Mouse (Mus musculus) liver, embryonic 11.5 days (tissue): ENCODE data around the gene Foxr2. TPM values are rescaled to one million over a fixed set of nuclear protein-coding genes. Genes with fewer than 3 reads are reported as not detected.

Source experiments
- ATAC-seq: fragments of 200-750 bp; cut with Nextera tagmentation; replicated peaks from 2 replicates; pipeline ENCODE4 v1.8.0; 2017; ENCODE audit warnings: moderate number of reproducible peaks, mild to moderate bottlenecking, moderate TSS enrichment, moderate library complexity; ENCODE audit not compliant: low FRiP score
- DNase-seq: peaks from one replicate; pipeline ENCODE4 v3.0.0-alpha.2; 2017; ENCODE audit warnings: low spot score
- H3K27ac ChIP-seq: fragments of 300-500 bp; sonication (generic); 2 replicates; pipeline ENCODE4 v1.5.1; 2014; ENCODE audit warnings: mild to moderate bottlenecking, low read depth, low read length, control low read depth
- H3K27me3 ChIP-seq: fragments of 300-500 bp; sonication (generic); replicated peaks from 2 replicates; pipeline ENCODE4 v1.6.1; 2014; ENCODE audit warnings: low read length, mixed read lengths; ENCODE audit not compliant: control insufficient read depth, insufficient read depth
- H3K36me3 ChIP-seq: fragments of 300-500 bp; sonication (generic); 2 replicates; pipeline ENCODE4 v1.6.1; 2014; ENCODE audit warnings: mild to moderate bottlenecking, low read length, moderate library complexity, mixed read lengths; ENCODE audit not compliant: control insufficient read depth, insufficient read depth
- H3K4me1 ChIP-seq: fragments of 300-500 bp; sonication (generic); replicated peaks from 2 replicates; pipeline ENCODE4 v1.6.1; 2014; ENCODE audit warnings: low read length, mixed read lengths; ENCODE audit not compliant: control insufficient read depth, insufficient read depth
- H3K4me2 ChIP-seq: fragments of 300-500 bp; sonication (generic); 2 replicates; pipeline ENCODE4 v1.6.1; 2014; ENCODE audit warnings: mild to moderate bottlenecking, control low read depth, moderate library complexity
- H3K4me3 ChIP-seq: fragments of 300-500 bp; sonication (generic); 2 replicates; pipeline ENCODE4 v1.5.1; 2014; ENCODE audit warnings: low read depth, low read length, control low read depth
- H3K9ac ChIP-seq: fragments of 300-500 bp; sonication (generic); 2 replicates; pipeline ENCODE4 v1.6.1; 2014; ENCODE audit warnings: low read depth, low read length, control low read depth
- H3K9me3 ChIP-seq: fragments of 300-500 bp; sonication (generic); 2 replicates; pipeline ENCODE4 v1.6.1; 2016; ENCODE audit warnings: low read length, inconsistent platforms, mixed read lengths; ENCODE audit not compliant: control insufficient read depth
- WGBS: fragments of 180-500 bp; shearing (Covaris S2); extraction: QIAGEN DNeasy Blood & Tissue Kit; methylation state at CpG from one replicate; pipeline ENCODE4 v1.1.7; 2014; 5-methylcytosine and 5-hydroxymethylcytosine counted together
- polyA plus RNA-seq: library from polyadenylated mRNA; unstranded; fragments of >200 nt; fragmentation: Nextera tagmentation; extraction: Ambion mirVana; gene quantifications from 2 replicates; pipeline ENCODE4 v1.2.1, GENCODE M21; 2014

The Foxr2 gene
- polyA plus RNA-seq: not detected in 2 replicates

DNA sequence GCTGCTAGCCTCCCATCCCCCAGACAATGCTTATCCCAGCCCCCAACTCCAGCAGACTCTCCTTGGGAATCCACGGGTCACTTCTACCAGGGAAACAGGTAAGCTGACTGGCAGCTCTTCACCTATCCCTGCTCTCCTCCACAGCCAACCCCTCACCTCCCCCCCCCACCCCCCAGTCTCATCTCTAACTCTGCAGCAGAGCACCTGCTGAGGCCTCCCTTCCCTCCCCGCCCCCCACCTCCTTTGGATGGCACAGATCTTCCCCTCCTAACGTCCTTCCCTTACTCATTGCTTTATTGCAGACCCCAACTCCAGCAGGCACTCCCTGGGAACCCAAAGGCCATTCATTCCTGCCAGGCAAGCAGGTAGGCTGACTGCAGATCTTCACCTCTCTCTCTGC is at the start of gene Foxr2:
Foxr2 (plus strand) TSS at position 301 of the 400 bp plus-strand sequence.
- no peak within 1 kb of the TSS for H3K4me3 ChIP-seq
- no peak within 1 kb of the TSS for H3K27ac ChIP-seq
- WGBS: 21% methylated on average over 3 of the region's 3 CpGs
- H3K9me3 ChIP-seq: no peaks in the 10 kb centered on the region
- no peaks in the 10 kb centered on the region; the same call in 1 of the 2 replicates for H3K27me3 ChIP-seq
- ATAC-seq: no peak
- no peaks in the 10 kb centered on the region for H3K4me1 ChIP-seq
- no peaks in the 10 kb centered on the region for H3K36me3 ChIP-seq
- no peak for DNase-seq
- H3K4me2 ChIP-seq: no peak within 1 kb of the TSS
- H3K9ac ChIP-seq: no peak within 1 kb of the TSS

DNA sequence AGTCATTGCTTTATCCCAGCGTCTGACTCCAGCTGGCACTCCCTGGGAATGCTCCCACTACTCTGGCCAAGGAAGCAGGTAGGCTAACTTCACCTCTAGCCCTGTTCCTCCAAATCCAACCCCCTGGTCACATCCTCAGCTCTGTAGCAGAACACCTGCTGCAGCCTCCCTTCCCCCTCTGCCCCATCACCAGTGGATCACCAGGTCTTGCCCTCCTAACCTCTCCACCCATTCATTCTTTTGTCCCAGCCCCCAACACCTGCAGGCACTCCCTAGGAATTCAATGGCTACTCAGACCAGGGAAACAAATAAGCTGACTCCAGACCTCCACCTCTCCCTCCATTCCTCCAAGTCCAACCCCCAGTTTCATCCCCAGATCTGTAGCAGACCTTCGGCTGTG is 427 bp downstream of the Foxr2 start:
- no peak overlapping the region for H3K9ac ChIP-seq
- H3K27me3 ChIP-seq: no peaks in the 10 kb centered on the region; the same call in 1 of the 2 replicates
- H3K4me1 ChIP-seq: no peaks in the 10 kb centered on the region
- DNase-seq: no peak
- no peak overlapping the region for H3K27ac ChIP-seq
- no peak overlapping the region for H3K4me3 ChIP-seq
- WGBS: 46% methylated on average over 2 of the region's 2 CpGs
- no peak overlapping the region for H3K4me2 ChIP-seq
- H3K36me3 ChIP-seq: no peaks in the 10 kb centered on the region
- H3K9me3 ChIP-seq: no peaks in the 10 kb centered on the region
- no peak for ATAC-seq

DNA sequence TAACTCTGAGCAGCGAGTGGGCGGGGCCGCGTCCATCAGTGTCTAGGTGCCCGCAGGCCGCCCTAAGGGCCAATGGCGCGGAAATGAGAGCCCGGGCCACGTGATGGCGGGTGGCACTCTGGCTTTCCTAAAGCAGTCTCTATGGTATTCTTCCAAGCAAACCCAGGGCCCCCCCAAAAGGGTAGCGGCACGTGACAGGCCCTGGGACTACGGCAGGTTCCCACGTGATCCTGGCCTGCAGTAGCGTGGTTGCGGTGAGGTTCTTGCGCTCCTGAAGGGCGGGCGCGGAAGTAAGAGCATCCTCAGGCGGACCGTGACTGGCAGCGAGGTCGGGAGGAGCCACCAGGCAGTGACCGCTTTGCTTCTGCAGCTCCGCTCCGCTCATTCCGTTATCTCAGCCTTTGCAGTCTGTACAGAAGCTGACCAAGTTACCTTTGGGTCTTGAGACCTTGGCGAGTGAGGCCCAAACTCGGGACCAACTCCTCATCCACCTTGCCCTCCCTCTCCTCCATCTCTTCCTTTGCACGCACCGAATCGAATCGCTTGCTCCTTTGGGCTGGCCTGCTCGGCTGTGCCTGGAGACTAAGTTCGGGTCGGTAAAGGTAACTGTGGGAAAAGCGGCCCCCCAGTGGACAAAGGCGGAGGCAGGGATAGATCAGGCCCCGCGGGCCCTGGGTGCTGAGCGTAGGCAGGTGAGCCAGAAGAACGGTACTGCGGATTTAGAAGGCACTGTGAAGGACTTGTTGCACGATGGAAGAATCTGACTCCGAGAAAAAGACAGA is 21.3 kb downstream of the Foxr2 start, which contains the start of gene Rragb:
Rragb (plus strand) TSS at position 248 of the 782 bp plus-strand sequence.
- Histone ChIP-seq H3K4me3 (peak within 1 kb of the TSS; percentile 51), H3K27me3 (peaks cover 12% of the 10 kb centered on the region), H3K36me3 (no peaks in the 10 kb centered on the region), H3K27ac (no peak within 1 kb of the TSS), H3K4me1 (no peaks in the 10 kb centered on the region), H3K4me2 (peak within 1 kb of the TSS; percentile 62), H3K9me3 (no peaks in the 10 kb centered on the region), H3K9ac (peak within 1 kb of the TSS; percentile 34; the same call in 1 of the 2 replicates)
- WGBS: 16% methylated on average over 47 of the region's 47 CpGs
- ATAC-seq (peak; percentile 93), DNase-seq (peak; percentile 58)

- no peak overlapping the region for H3K4me2 ChIP-seq
- H3K27me3 ChIP-seq: peaks cover 12% of the 10 kb centered on the region
- no peak overlapping the region for H3K27ac ChIP-seq
- no peak overlapping the region for H3K4me3 ChIP-seq
- WGBS: 75% methylated on average over 3 of the region's 3 CpGs
- no peaks in the 10 kb centered on the region for H3K4me1 ChIP-seq
- ATAC-seq (no peak), DNase-seq (no peak)
- H3K9ac ChIP-seq: no peak overlapping the region
- H3K36me3 ChIP-seq: no peaks in the 10 kb centered on the region
- H3K9me3 ChIP-seq: no peaks in the 10 kb centered on the region
Measured at GRCm38 (mm10) chrX:153142656-153143055, 24.1 kb downstream of the Foxr2 start.

DNA sequence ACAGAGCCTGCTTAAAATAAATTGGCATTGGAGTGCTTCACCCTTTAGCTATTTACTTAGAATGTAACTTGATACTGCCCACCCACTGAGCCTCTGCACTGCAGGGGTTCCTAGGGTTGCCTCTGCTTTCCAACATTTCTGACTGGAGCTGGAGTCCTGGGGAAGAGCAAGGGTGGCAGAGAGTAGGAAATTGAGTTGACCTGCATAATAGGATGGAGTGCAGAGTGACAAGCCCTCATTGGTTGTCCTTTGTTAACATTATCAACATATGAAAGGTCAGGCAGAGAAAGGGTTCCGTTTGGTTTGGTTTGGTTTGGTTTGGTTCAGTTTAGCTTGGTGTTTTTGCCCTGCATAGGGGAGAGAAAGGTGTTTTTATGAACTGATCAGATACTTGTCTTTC is 33.2 kb downstream of the Foxr2 start:
- DNase-seq: no peak
- H3K4me1 ChIP-seq: no peaks in the 10 kb centered on the region
- no peaks in the 10 kb centered on the region for H3K36me3 ChIP-seq
- no peak overlapping the region for H3K27ac ChIP-seq
- ATAC-seq: no peak
- H3K4me3 ChIP-seq: no peak overlapping the region
- no peak overlapping the region for H3K9ac ChIP-seq
- no peak overlapping the region for H3K4me2 ChIP-seq
- no peaks in the 10 kb centered on the region for H3K27me3 ChIP-seq
- no peaks in the 10 kb centered on the region for H3K9me3 ChIP-seq
- 36% methylated on average over 1 of the region's 1 CpGs for WGBS

DNA sequence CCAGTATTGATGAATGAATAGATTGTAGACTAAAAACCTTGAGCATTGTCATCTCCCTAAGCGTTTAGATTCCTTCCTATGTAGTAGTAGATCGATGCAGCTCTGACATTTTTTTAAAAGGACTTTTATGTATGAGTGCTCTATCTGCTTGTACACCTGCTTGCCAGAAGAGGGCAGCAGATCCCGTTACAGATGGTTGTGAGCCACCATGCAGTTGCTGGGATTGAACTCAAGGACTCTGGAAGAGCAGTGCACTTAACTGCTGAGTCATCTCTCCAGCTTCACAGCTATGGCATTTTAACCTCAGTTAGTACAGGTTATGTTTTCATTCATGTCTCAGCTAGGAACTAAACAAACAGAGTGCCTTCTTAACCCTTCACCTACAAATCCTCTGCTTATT is 36.7 kb downstream of the Foxr2 start:
- H3K4me1 ChIP-seq: no peaks in the 10 kb centered on the region
- WGBS: 37% methylated on average over 3 of the region's 3 CpGs
- no peak for DNase-seq
- ATAC-seq: no peak
- H3K36me3 ChIP-seq: no peaks in the 10 kb centered on the region
- H3K4me3 ChIP-seq: no peak overlapping the region
- H3K4me2 ChIP-seq: no peak overlapping the region
- H3K27ac ChIP-seq: no peak overlapping the region
- H3K27me3 ChIP-seq: no peaks in the 10 kb centered on the region; the same call in 1 of the 2 replicates
- no peaks in the 10 kb centered on the region for H3K9me3 ChIP-seq
- no peak overlapping the region for H3K9ac ChIP-seq

DNA sequence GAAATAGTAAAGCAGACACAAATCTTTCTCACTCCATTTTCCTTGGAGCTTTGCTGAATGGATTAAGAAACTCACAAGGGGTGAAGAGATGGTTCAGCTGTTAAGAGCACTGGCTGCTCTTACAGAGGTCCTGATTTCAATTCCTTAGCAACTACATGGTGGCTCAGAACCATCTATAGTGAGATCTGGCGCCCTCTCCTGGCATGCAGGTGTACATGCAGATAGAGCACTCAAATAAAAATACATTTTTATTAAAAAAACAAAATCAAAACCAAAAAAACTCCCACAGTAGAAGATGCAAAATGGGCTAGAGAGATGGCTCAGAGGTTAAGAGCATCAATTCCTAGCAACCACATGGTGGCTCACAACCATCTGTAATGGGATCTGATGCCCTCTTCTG is 56.2 kb downstream of the Foxr2 start:
- Histone ChIP-seq H3K9ac (no peak overlapping the region), H3K27me3 (no peaks in the 10 kb centered on the region), H3K4me3 (no peak overlapping the region), H3K4me1 (no peaks in the 10 kb centered on the region), H3K27ac (no peak overlapping the region), H3K36me3 (no peaks in the 10 kb centered on the region), H3K9me3 (no peaks in the 10 kb centered on the region), H3K4me2 (no peak overlapping the region)
- WGBS: 0% methylated on average over 1 of the region's 1 CpGs
- ATAC-seq: no peak
- DNase-seq: no peak

- Histone ChIP-seq H3K27me3 (no peaks in the 10 kb centered on the region), H3K27ac (no peak overlapping the region), H3K4me1 (no peaks in the 10 kb centered on the region), H3K4me2 (no peak overlapping the region), H3K9me3 (no peaks in the 10 kb centered on the region), H3K9ac (no peak overlapping the region), H3K4me3 (no peak overlapping the region), H3K36me3 (no peaks in the 10 kb centered on the region)
- WGBS: 81% methylated on average over 2 of the region's 2 CpGs
- ATAC-seq (no peak), DNase-seq (no peak)
Measured at GRCm38 (mm10) chrX:153182221-153182620, 63.6 kb downstream of the Foxr2 start.
